Mouse (Mus musculus) CH12.LX (cell line): ENCODE results near the gene Olfr1393. TPM values are rescaled to one million over a fixed set of nuclear protein-coding genes. Genes with fewer than 3 reads are reported as not detected.

Experiments
- DNase-seq: peaks from one replicate; pipeline ENCODE4 v3.0.0-alpha.2; 2013; ENCODE audit errors: extremely low read depth
- H3K27ac ChIP-seq: 2 replicates; pipeline ENCODE4 v1.5.1; 2012; ENCODE audit warnings: low read depth, mild to moderate bottlenecking, control low read depth, moderate library complexity; ENCODE audit not compliant: insufficient read depth
- H3K27me3 ChIP-seq: replicated peaks from 2 replicates; pipeline ENCODE3; 2012; ENCODE audit warnings: inconsistent platforms
- H3K36me3 ChIP-seq, 2 experiments: replicated peaks in 1 of 2; 2 replicates each; pipeline versions ENCODE3 to v1.6.1; 2012; ENCODE audit warnings: inconsistent platforms in 1 of 2, low read length in 1 of 2, mild to moderate bottlenecking in 1 of 2, mixed read lengths in 1 of 2, moderate library complexity in 1 of 2; ENCODE audit not compliant: control insufficient read depth in 1 of 2, insufficient read depth in 1 of 2
- H3K4me1 ChIP-seq, 2 experiments: 2 replicates each; pipeline ENCODE4 v1.6.1; 2012; ENCODE audit warnings: inconsistent platforms in 1 of 2, moderate library complexity in 1 of 2; ENCODE audit not compliant: insufficient read depth in 2 of 2, control insufficient read depth in 1 of 2
- H3K4me2 ChIP-seq: 2 replicates; pipeline ENCODE4 v1.6.1; 2012; ENCODE audit warnings: low read depth, mild to moderate bottlenecking, control low read depth; ENCODE audit not compliant: poor library complexity, insufficient read depth, severe bottlenecking
- H3K4me3 ChIP-seq, 3 experiments: fragments of 150-350 bp in 1 of 3; sonication (generic) in 1 of 3; replicated peaks in 1 of 3; 2 replicates each; pipeline versions ENCODE3 to v1.5.1; 2011 to 2012; ENCODE audit warnings: low read depth in 2 of 3, low read length in 2 of 3, mild to moderate bottlenecking in 2 of 3, moderate library complexity in 2 of 3, control low read depth in 1 of 3, improper control_type of control experiment in 1 of 3, inconsistent platforms in 1 of 3, mixed read lengths in 1 of 3; ENCODE audit not compliant: poor library complexity in 1 of 3
- H3K79me2 ChIP-seq: replicated peaks from 2 replicates; pipeline ENCODE4 v1.6.1; 2012; ENCODE audit warnings: mild to moderate bottlenecking, moderate library complexity; ENCODE audit not compliant: control insufficient read depth, poor library complexity, insufficient read depth, severe bottlenecking; ENCODE audit errors: extremely low read depth
- H3K9ac ChIP-seq: 2 replicates; pipeline ENCODE4 v1.6.1; 2012; ENCODE audit warnings: low read depth, mild to moderate bottlenecking, control low read depth, moderate library complexity; ENCODE audit not compliant: insufficient read depth
- H3K9me3 ChIP-seq: replicated peaks from 2 replicates; pipeline ENCODE3; 2012; ENCODE audit warnings: low read length, inconsistent platforms, mixed read lengths
- CTCF ChIP-seq, 2 experiments: IDR thresholded peaks in 1 of 2; conservative IDR thresholded peaks in 1 of 2; 2 replicates each; pipeline ENCODE4 v1.5.1; 2011 to 2012; ENCODE audit warnings: low read depth in 2 of 2, low read length in 2 of 2, improper control_type of control experiment in 1 of 2, inconsistent platforms in 1 of 2, mild to moderate bottlenecking in 1 of 2, moderate library complexity in 1 of 2
- ELF1 ChIP-seq: IDR thresholded peaks from 2 replicates; pipeline ENCODE4 v1.6.1; 2014; ENCODE audit warnings: low read depth, mild to moderate bottlenecking, inconsistent platforms, low read length, improper control_type of control experiment
- EP300 ChIP-seq: IDR thresholded peaks from 2 replicates; pipeline ENCODE4 v1.6.1; 2011; ENCODE audit warnings: low read length, improper control_type of control experiment
- GABPA ChIP-seq: IDR thresholded peaks from 2 replicates; pipeline ENCODE4 v1.6.1; 2012; ENCODE audit warnings: low read depth, low read length, improper control_type of control experiment, inconsistent platforms; ENCODE audit not compliant: insufficient replicate concordance
- IRF4 ChIP-seq: IDR thresholded peaks from 2 replicates; pipeline ENCODE4 v1.6.1; 2014; ENCODE audit warnings: low read depth, mild to moderate bottlenecking, inconsistent platforms, low read length, improper control_type of control experiment
- JUN ChIP-seq: IDR thresholded peaks from 2 replicates; pipeline ENCODE4 v1.6.1; 2011; ENCODE audit warnings: low read depth, mild to moderate bottlenecking, low read length, improper control_type of control experiment, moderate library complexity; ENCODE audit not compliant: insufficient read depth
- KAT2A ChIP-seq: IDR thresholded peaks from 2 replicates; pipeline ENCODE4 v1.6.1; 2012; ENCODE audit warnings: low read length, improper control_type of control experiment, inconsistent platforms; ENCODE audit not compliant: insufficient replicate concordance
- MAFK ChIP-seq: IDR thresholded peaks from 2 replicates; pipeline ENCODE4 v1.6.1; 2011; ENCODE audit warnings: low read length, improper control_type of control experiment; ENCODE audit not compliant: insufficient replicate concordance
- MAX ChIP-seq: IDR thresholded peaks from 2 replicates; pipeline ENCODE4 v1.6.1; 2011; ENCODE audit warnings: low read length, improper control_type of control experiment
- MXI1 ChIP-seq: IDR thresholded peaks from 2 replicates; pipeline ENCODE4 v1.6.1; 2011; ENCODE audit warnings: mild to moderate bottlenecking, low read depth, low read length, improper control_type of control experiment
- NRF1 ChIP-seq: IDR thresholded peaks from 2 replicates; pipeline ENCODE4 v1.6.1; 2014; ENCODE audit warnings: low read depth, mild to moderate bottlenecking, inconsistent platforms, low read length, improper control_type of control experiment, moderate library complexity
- RAD21 ChIP-seq: IDR thresholded peaks from 2 replicates; pipeline ENCODE4 v1.6.1; 2011; ENCODE audit warnings: low read depth, mild to moderate bottlenecking, low read length, improper control_type of control experiment, moderate library complexity
- TBP ChIP-seq: conservative IDR thresholded peaks from 2 replicates; pipeline ENCODE4 v1.6.1; 2011; ENCODE audit warnings: low read depth, low read length, improper control_type of control experiment
- TCF12 ChIP-seq: IDR thresholded peaks from 2 replicates; pipeline ENCODE4 v1.6.1; 2014; ENCODE audit warnings: low read depth, mild to moderate bottlenecking, inconsistent platforms, low read length, improper control_type of control experiment
- USF1 ChIP-seq: IDR thresholded peaks from 2 replicates; pipeline ENCODE4 v1.6.1; 2014; ENCODE audit warnings: low read depth, mild to moderate bottlenecking, inconsistent platforms, low read length, improper control_type of control experiment
- ZC3H11A ChIP-seq: IDR thresholded peaks from 2 replicates; pipeline ENCODE4 v1.6.1; 2012; ENCODE audit warnings: low read depth, mild to moderate bottlenecking, inconsistent platforms, low read length, improper control_type of control experiment
- ZKSCAN1 ChIP-seq: IDR thresholded peaks from 2 replicates; pipeline ENCODE4 v1.6.1; 2012; ENCODE audit warnings: low read depth, inconsistent platforms, low read length, improper control_type of control experiment, borderline replicate concordance
- dilution Hi-C: fragments of 300-500 bp; cut with MboI; formaldehyde crosslinking; loops from 2 replicates; pipeline ENCODE4 v1.14.3; 2020; ENCODE audit warnings: low sequenced_read_pairs; ENCODE audit not compliant: extremely low pct_unique_long_range_greater_than_20kb, extremely low pct_ligation_motif_present
- in situ Hi-C: fragments of 300-500 bp; cut with MboI; formaldehyde crosslinking; loops from 3 replicates; pipeline ENCODE4 v1.14.3; 2019; ENCODE audit warnings: low sequenced_read_pairs, low pct_ligation_motif_present, low pct_unique_long_range_greater_than_20kb, mixed read lengths
- polyA plus RNA-seq: library from polyadenylated mRNA; unstranded; fragments of >175 nt; gene quantifications from 2 replicates; pipeline ENCODE4 v1.2.1, GENCODE M21; 2012; ENCODE audit warnings: low read depth; ENCODE audit not compliant: insufficient read length
- total RNA-seq, 2 experiments: library from RNA; depleted of rRNA; stranded (reverse); fragments of 300-350 nt in 1 of 2; fragments of >200 nt in 1 of 2; gene quantifications; 2 replicates each; pipeline ENCODE4 v1.2.3; 2012 to 2014

Gene Olfr1393
- total and polyA plus RNA-seq, 3 experiments: 0.10 TPM; not detected in 2

GRCm38 (mm10) chr11:49326726-49327125 lies 48.6 kb downstream of the Olfr1393 start:
- Histone ChIP-seq H3K27me3 (no peaks in the 10 kb centered on the region), H3K9me3 (no peaks in the 10 kb centered on the region), H3K4me1 (peaks cover 0 to 6% of the 10 kb centered on the region in 2 experiments; a peak in 1 of 4 replicates), H3K79me2 (no peaks in the 10 kb centered on the region), H3K9ac (no peak overlapping the region), H3K36me3 (no peaks in the 10 kb centered on the region), H3K4me3 (no peak overlapping the region), H3K27ac (no peak overlapping the region), H3K4me2 (no peak overlapping the region)
- DNase-seq: no peak
- in situ Hi-C loops (no loop called here), dilution Hi-C loops (no loop called here)
- TF ChIP-seq ZKSCAN1: no peak
- TF ChIP-seq TBP: no peak
- no peak for TF ChIP-seq EP300
- TF ChIP-seq JUN: no peak
- TF ChIP-seq MAX: no peak
- no peak for TF ChIP-seq USF1
- TF ChIP-seq KAT2A: no peak
- TF ChIP-seq CTCF (conservative IDR thresholded peaks at IDR 0.05 in 1 of 2, IDR thresholded peaks at IDR 0.05 in 1 of 2; ENCODE audit: low read depth in 2 of 2, low read length in 2 of 2): no peak
- no peak for TF ChIP-seq MXI1
- TF ChIP-seq GABPA: no peak
- TF ChIP-seq TCF12: no peak
- no peak for TF ChIP-seq ELF1
- no peak for TF ChIP-seq IRF4
- TF ChIP-seq MAFK: no peak

GRCm38 (mm10) chr11:49329686-49330085 lies 51.6 kb downstream of the Olfr1393 start:
- DNase-seq: no peak
- Histone ChIP-seq H3K4me2 (no peak overlapping the region), H3K9ac (no peak overlapping the region), H3K79me2 (no peaks in the 10 kb centered on the region), H3K27ac (no peak overlapping the region), H3K4me3 (no peak overlapping the region), H3K4me1 (peaks cover 0 to 6% of the 10 kb centered on the region in 2 experiments; a peak in 1 of 4 replicates), H3K9me3 (no peaks in the 10 kb centered on the region), H3K27me3 (no peaks in the 10 kb centered on the region), H3K36me3 (no peaks in the 10 kb centered on the region)
- TF ChIP-seq ZC3H11A: no peak
- no peak for TF ChIP-seq RAD21
- TF ChIP-seq NRF1: no peak
- in situ Hi-C loops: no loop called here
- dilution Hi-C loops: no loop called here

Other genes starting within 250 kb of the Olfr1393 start
Only the 20 nearest of the 21 such genes appear.
- 6.9 and 9.9 TPM in 2 replicates for gene 9930111J21Rik2, start 227.1 kb upstream of the Olfr1393 start, total RNA-seq (2012; rRNA removed)
- 18.5 and 21.4 TPM in 2 replicates for gene 9930111J21Rik2, start 227.1 kb upstream of the Olfr1393 start, total RNA-seq (2014; rRNA removed)
- gene 9930111J21Rik2, start 227.1 kb upstream of the Olfr1393 start, polyA plus RNA-seq: 20.7 and 22.7 TPM in 2 replicates
- gene Tgtp2, start 214.1 kb upstream of the Olfr1393 start, total RNA-seq (2012; rRNA removed): 0.08 TPM in 1 of 2 replicates, not detected in the other
- 0.07 and 0.43 TPM in 2 replicates for gene Tgtp2, start 214.1 kb upstream of the Olfr1393 start, total RNA-seq (2014; rRNA removed)
- 0.18 TPM in 1 of 2 replicates, not detected in the other for gene Tgtp2, start 214.1 kb upstream of the Olfr1393 start, polyA plus RNA-seq
- gene Ifi47, start 201.7 kb upstream of the Olfr1393 start, total RNA-seq (2012; rRNA removed): 6.2 and 7.2 TPM in 2 replicates
- gene Ifi47, start 201.7 kb upstream of the Olfr1393 start, total RNA-seq (2014; rRNA removed): 2.3 and 2.8 TPM in 2 replicates
- 2.7 and 3.2 TPM in 2 replicates for gene Ifi47, start 201.7 kb upstream of the Olfr1393 start, polyA plus RNA-seq
- gene Olfr1396, start 163.4 kb upstream of the Olfr1393 start, total RNA-seq (2012; rRNA removed): not detected in 2 replicates
- gene Olfr1396, start 163.4 kb upstream of the Olfr1393 start, total RNA-seq (2014; rRNA removed): not detected in 2 replicates
- not detected in 2 replicates for gene Olfr1396, start 163.4 kb upstream of the Olfr1393 start, polyA plus RNA-seq
- not detected in 2 replicates for gene Olfr1395, start 136.0 kb upstream of the Olfr1393 start, total RNA-seq (2012; rRNA removed)
- not detected in 2 replicates for gene Olfr1395, start 136.0 kb upstream of the Olfr1393 start, total RNA-seq (2014; rRNA removed)
- not detected in 2 replicates for gene Olfr1395, start 136.0 kb upstream of the Olfr1393 start, polyA plus RNA-seq
- gene Olfr1394, start 123.9 kb upstream of the Olfr1393 start, total RNA-seq (2012; rRNA removed): not detected in 2 replicates
- gene Olfr1394, start 123.9 kb upstream of the Olfr1393 start, total RNA-seq (2014; rRNA removed): not detected in 2 replicates
- gene Olfr1394, start 123.9 kb upstream of the Olfr1393 start, polyA plus RNA-seq: not detected in 2 replicates
- 0.17 and 0.34 TPM in 2 replicates for gene Btnl9, start 91.1 kb upstream of the Olfr1393 start, total RNA-seq (2012; rRNA removed)
- gene Btnl9, start 91.1 kb upstream of the Olfr1393 start, total RNA-seq (2014; rRNA removed): not detected in 2 replicates
- 0.04 and 0.20 TPM in 2 replicates for gene Btnl9, start 91.1 kb upstream of the Olfr1393 start, polyA plus RNA-seq
- 21.3 and 22.6 TPM in 2 replicates for gene Zfp62, start 75.0 kb upstream of the Olfr1393 start, total RNA-seq (2012; rRNA removed)
- gene Zfp62, start 75.0 kb upstream of the Olfr1393 start, total RNA-seq (2014; rRNA removed): 38.7 and 48.8 TPM in 2 replicates
- gene Zfp62, start 75.0 kb upstream of the Olfr1393 start, polyA plus RNA-seq: 23.2 and 25.3 TPM in 2 replicates
- gene Mgat1, start 34.1 kb upstream of the Olfr1393 start, total RNA-seq (2012; rRNA removed): 83.2 and 118 TPM in 2 replicates
- 63.2 and 67.7 TPM in 2 replicates for gene Mgat1, start 34.1 kb upstream of the Olfr1393 start, total RNA-seq (2014; rRNA removed)
- 80.9 and 90.5 TPM in 2 replicates for gene Mgat1, start 34.1 kb upstream of the Olfr1393 start, polyA plus RNA-seq
- gene Olfr1392, start 7.0 kb downstream of the Olfr1393 start, total RNA-seq (2012; rRNA removed): not detected in 2 replicates
- not detected in 2 replicates for gene Olfr1392, start 7.0 kb downstream of the Olfr1393 start, total RNA-seq (2014; rRNA removed)
- gene Olfr1392, start 7.0 kb downstream of the Olfr1393 start, polyA plus RNA-seq: not detected in 2 replicates
- not detected in 2 replicates for gene Olfr10, start 26.4 kb downstream of the Olfr1393 start, total RNA-seq (2012; rRNA removed)
- not detected in 2 replicates for gene Olfr10, start 26.4 kb downstream of the Olfr1393 start, total RNA-seq (2014; rRNA removed)
- gene Olfr10, start 26.4 kb downstream of the Olfr1393 start, polyA plus RNA-seq: not detected in 2 replicates
- not detected in 2 replicates for gene Olfr1391, start 44.4 kb downstream of the Olfr1393 start, total RNA-seq (2012; rRNA removed)
- gene Olfr1391, start 44.4 kb downstream of the Olfr1393 start, total RNA-seq (2014; rRNA removed): not detected in 2 replicates
- not detected in 2 replicates for gene Olfr1391, start 44.4 kb downstream of the Olfr1393 start, polyA plus RNA-seq
- gene Olfr1390, start 56.9 kb downstream of the Olfr1393 start, total RNA-seq (2012; rRNA removed): not detected in 2 replicates
- not detected in 2 replicates for gene Olfr1390, start 56.9 kb downstream of the Olfr1393 start, total RNA-seq (2014; rRNA removed)
- not detected in 2 replicates for gene Olfr1390, start 56.9 kb downstream of the Olfr1393 start, polyA plus RNA-seq
- not detected in 2 replicates for gene Olfr1389, start 144.8 kb downstream of the Olfr1393 start, total RNA-seq (2012; rRNA removed)
- gene Olfr1389, start 144.8 kb downstream of the Olfr1393 start, total RNA-seq (2014; rRNA removed): not detected in 2 replicates
- not detected in 2 replicates for gene Olfr1389, start 144.8 kb downstream of the Olfr1393 start, polyA plus RNA-seq
- gene Olfr1388, start 158.3 kb downstream of the Olfr1393 start, total RNA-seq (2012; rRNA removed): not detected in 2 replicates
- gene Olfr1388, start 158.3 kb downstream of the Olfr1393 start, total RNA-seq (2014; rRNA removed): not detected in 2 replicates
- not detected in 2 replicates for gene Olfr1388, start 158.3 kb downstream of the Olfr1393 start, polyA plus RNA-seq
- gene Olfr1387, start 177.0 kb downstream of the Olfr1393 start, total RNA-seq (2012; rRNA removed): not detected in 2 replicates
- not detected in 2 replicates for gene Olfr1387, start 177.0 kb downstream of the Olfr1393 start, total RNA-seq (2014; rRNA removed)
- gene Olfr1387, start 177.0 kb downstream of the Olfr1393 start, polyA plus RNA-seq: not detected in 2 replicates
- gene Olfr1386, start 186.7 kb downstream of the Olfr1393 start, total RNA-seq (2012; rRNA removed): not detected in 2 replicates
- gene Olfr1386, start 186.7 kb downstream of the Olfr1393 start, total RNA-seq (2014; rRNA removed): not detected in 2 replicates
- gene Olfr1386, start 186.7 kb downstream of the Olfr1393 start, polyA plus RNA-seq: not detected in 2 replicates
- not detected in 2 replicates for gene Olfr1385, start 210.8 kb downstream of the Olfr1393 start, total RNA-seq (2012; rRNA removed)
- not detected in 2 replicates for gene Olfr1385, start 210.8 kb downstream of the Olfr1393 start, total RNA-seq (2014; rRNA removed)
- 0.05 and 0.06 TPM in 2 replicates for gene Olfr1385, start 210.8 kb downstream of the Olfr1393 start, polyA plus RNA-seq
- not detected in 2 replicates for gene Olfr1384, start 228.4 kb downstream of the Olfr1393 start, total RNA-seq (2012; rRNA removed)
- gene Olfr1384, start 228.4 kb downstream of the Olfr1393 start, total RNA-seq (2014; rRNA removed): not detected in 2 replicates
- gene Olfr1384, start 228.4 kb downstream of the Olfr1393 start, polyA plus RNA-seq: not detected in 2 replicates
- gene Olfr1383, start 241.3 kb downstream of the Olfr1393 start, total RNA-seq (2012; rRNA removed): not detected in 2 replicates
- not detected in 2 replicates for gene Olfr1383, start 241.3 kb downstream of the Olfr1393 start, total RNA-seq (2014; rRNA removed)
- not detected in 2 replicates for gene Olfr1383, start 241.3 kb downstream of the Olfr1393 start, polyA plus RNA-seq